Mouse (Mus musculus): ENCODE results near the gene Spata13. TPM values are rescaled to one million over a fixed set of nuclear protein-coding genes. Genes with fewer than 3 reads are reported as not detected.
A peak's percentile ranks its signal among the peaks of the same experiment; 100 is the strongest.

Spata13 gene
- polyA plus RNA-seq, 1 experiment from 2014 or later = 14.0 TPM

DNA sequence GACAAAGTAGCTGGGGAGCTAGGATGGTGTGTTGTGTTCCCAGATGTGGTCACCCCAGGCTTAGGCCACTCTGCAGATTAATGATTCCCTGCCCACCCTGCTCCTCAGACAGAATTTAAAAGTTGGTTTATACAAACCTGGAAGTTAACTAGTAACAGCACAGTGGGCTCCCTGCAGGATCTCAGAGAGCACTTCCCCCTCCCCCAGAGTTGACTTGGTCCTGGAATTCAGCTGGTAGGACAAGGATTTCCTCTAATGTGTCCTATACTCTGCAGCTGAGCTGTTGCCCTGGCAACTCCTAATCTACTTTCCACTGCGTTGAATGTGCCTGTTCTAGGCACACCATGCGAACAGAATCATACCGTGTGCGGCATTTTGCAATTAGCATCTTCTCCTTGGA is 30.8 kb downstream of the Spata13 start:
- Histone ChIP-seq H3K4me1 (peaks cover 13% of the 10 kb centered on the region), H3K27me3 (ENCODE audit: low read depth, poor library complexity, severe bottlenecking) (no peaks in the 10 kb centered on the region), H3K4me3 (no peak overlapping the region), H3K36me3 (no peaks in the 10 kb centered on the region), H3K27ac (no peak overlapping the region), H3K9me3 (replicated peaks) (no peaks in the 10 kb centered on the region)
- DNase-seq (ENCODE audit: low spot score) = no peak
- 83% methylated on average over 4 of the region's 4 CpGs for WGBS

DNA sequence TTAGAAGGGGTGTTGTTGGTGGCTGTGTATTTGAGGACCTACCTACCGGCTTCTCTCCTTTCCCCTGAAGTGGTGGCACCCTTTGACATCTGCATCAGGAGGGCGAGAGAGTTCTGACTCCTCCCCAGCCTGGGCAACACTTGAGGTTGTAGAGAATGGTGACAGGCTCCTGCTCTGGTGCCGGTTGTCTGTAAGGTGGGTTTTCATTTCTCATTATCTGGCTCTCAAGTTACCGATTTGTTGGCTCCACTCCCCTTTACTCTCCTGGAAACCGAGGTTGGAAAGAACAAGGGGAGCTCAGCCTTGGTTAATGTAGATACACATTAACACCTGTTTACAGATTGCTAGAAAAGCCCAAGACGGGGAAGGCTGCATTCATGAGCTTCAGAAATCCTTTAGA is 31.5 kb downstream of the Spata13 start:
- Histone ChIP-seq H3K4me3 (no peak overlapping the region), H3K27me3 (ENCODE audit: low read depth, poor library complexity, severe bottlenecking) (no peaks in the 10 kb centered on the region), H3K27ac (no peak overlapping the region), H3K4me1 (peaks cover 13% of the 10 kb centered on the region), H3K36me3 (no peaks in the 10 kb centered on the region), H3K9me3 (replicated peaks) (no peaks in the 10 kb centered on the region)
- no peak for DNase-seq (ENCODE audit: low spot score)
- 73% methylated on average over 6 of the region's 6 CpGs for WGBS

- Histone ChIP-seq H3K4me3 (no peak overlapping the region), H3K4me1 (peaks cover 13% of the 10 kb centered on the region), H3K27ac (no peak overlapping the region), H3K9me3 (replicated peaks) (no peaks in the 10 kb centered on the region), H3K27me3 (ENCODE audit: low read depth, poor library complexity, severe bottlenecking) (no peaks in the 10 kb centered on the region), H3K36me3 (no peaks in the 10 kb centered on the region)
- WGBS = 65% methylated on average over 7 of the region's 7 CpGs
- no peak for DNase-seq (ENCODE audit: low spot score)
These were observed 32.5 kb downstream of the Spata13 start for GRCm38 (mm10) chr14:60666252-60666651.

DNA sequence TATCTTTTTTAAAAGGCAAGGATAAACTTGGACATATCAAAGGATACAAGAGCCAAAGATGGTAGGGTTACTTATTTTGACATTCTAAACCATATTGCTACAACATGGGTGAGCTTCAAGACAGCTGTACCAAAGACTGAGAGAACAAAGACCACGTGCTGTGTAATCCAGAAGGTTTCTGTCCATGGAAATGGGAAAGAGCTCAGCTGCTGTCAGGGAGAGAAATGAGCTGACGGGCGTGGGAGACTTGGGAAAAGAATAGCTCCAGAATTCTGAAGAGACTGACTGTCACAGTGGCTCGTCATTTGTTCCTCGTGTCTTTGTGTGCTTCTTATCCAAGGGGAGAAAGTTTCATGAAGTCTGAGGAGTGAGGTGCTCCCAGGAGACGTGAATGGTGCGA is 36.4 kb downstream of the Spata13 start:
- no peak overlapping the region for H3K4me3 ChIP-seq
- 91% methylated on average over 7 of the region's 7 CpGs for WGBS
- H3K36me3 ChIP-seq = no peaks in the 10 kb centered on the region
- no peak for DNase-seq (ENCODE audit: low spot score)
- H3K27ac ChIP-seq = no peak overlapping the region
- no peaks in the 10 kb centered on the region for H3K27me3 ChIP-seq (ENCODE audit: low read depth, poor library complexity, severe bottlenecking)
- peaks cover 7% of the 10 kb centered on the region; the same call in 1 of the 2 replicates for H3K4me1 ChIP-seq
- no peaks in the 10 kb centered on the region for H3K9me3 ChIP-seq (replicated peaks)

DNA sequence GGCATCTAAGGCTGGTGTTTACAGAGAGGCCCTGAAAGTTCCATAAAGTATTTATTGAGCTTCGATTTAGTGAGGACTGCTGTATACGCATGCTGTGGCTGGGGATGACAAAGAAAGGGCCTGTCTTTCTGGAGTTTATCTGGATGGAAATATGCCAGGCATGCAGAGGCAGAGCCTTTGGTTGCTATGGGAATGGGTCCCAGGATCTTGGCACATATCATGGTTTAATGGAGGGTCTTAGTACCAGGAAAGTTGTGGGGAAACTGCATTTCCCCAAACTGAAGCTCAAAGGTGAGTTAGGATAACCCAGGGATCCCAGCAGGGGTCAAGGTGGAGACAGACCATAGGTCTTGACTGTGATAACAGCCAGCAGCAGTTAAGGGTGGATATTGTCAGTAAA is 37.7 kb downstream of the Spata13 start:
- Histone ChIP-seq H3K4me3 (no peak overlapping the region), H3K27ac (no peak overlapping the region), H3K9me3 (replicated peaks) (no peaks in the 10 kb centered on the region), H3K4me1 (0 out of 2 replicates have a peak, but pooled peaks cover under 1% of the 10 kb centered on the region), H3K27me3 (ENCODE audit: low read depth, poor library complexity, severe bottlenecking) (no peaks in the 10 kb centered on the region), H3K36me3 (no peaks in the 10 kb centered on the region)
- 89% methylated on average over 2 of the region's 2 CpGs for WGBS
- DNase-seq (ENCODE audit: low spot score) = no peak

DNA sequence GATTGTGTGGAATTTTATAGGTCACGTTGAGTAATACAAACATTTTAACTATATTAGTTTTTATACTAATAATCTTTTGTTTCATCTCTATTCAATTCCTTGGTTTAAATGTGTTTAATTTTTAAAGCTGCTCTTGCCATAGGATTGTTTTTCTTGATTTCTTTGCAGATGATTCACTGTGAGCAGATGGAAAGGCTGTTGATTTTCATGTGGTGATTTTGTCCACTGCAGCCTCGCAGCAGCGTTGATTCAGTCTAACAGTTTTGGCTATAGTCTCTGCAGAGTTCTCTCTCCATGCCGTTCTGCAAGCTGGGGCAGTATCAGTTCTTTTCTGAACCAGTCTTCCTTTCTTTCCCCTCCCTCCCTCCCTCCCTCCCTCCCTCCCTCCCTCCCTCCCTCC is 41.9 kb downstream of the Spata13 start:
- no peaks in the 10 kb centered on the region for H3K9me3 ChIP-seq (replicated peaks)
- H3K27ac ChIP-seq = no peak overlapping the region
- no peak for DNase-seq (ENCODE audit: low spot score)
- no peaks in the 10 kb centered on the region for H3K36me3 ChIP-seq
- H3K27me3 ChIP-seq (ENCODE audit: low read depth, poor library complexity, severe bottlenecking) = no peaks in the 10 kb centered on the region
- WGBS = 96% methylated on average over 4 of the region's 4 CpGs
- 0 out of 2 replicates have a peak, but pooled peaks cover 3% of the 10 kb centered on the region for H3K4me1 ChIP-seq
- no peak overlapping the region for H3K4me3 ChIP-seq

DNA sequence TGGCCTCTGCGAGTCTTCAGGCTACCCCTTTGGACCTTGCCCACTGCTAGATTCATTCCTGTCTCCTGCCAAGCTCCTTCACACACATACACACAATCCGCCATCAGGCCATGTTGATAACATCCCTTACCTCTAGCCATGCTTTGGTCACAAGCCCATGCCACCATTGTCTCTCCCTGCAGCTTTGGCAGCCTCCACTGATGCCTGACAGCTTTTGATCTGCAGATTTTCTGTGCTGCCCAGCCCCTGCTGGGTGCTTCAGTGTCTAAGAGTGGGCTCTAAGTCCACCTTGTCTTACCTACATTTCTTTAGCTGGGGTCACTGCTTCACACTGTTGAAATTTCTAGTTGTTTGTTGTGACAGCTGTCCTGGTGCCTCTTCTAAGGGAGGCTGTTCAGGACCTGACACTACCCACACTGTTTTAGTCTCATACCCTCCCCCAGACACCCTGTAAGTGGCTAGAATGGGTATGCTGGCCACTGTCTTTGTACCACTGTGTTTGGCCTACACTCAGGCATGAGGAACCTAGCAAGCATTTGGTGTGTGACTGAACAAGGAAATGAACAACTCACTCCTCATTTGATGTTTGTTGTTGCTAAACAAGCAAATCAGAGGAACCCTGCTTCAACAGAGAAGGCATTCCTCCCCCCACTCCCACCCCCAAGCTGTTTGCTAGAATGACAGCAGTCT is 43.0 kb downstream of the Spata13 start:
- Histone ChIP-seq H3K4me1 (0 out of 2 replicates have a peak, but pooled peaks cover 3% of the 10 kb centered on the region), H3K27ac (no peak overlapping the region), H3K36me3 (no peaks in the 10 kb centered on the region), H3K27me3 (ENCODE audit: low read depth, poor library complexity, severe bottlenecking) (no peaks in the 10 kb centered on the region), H3K9me3 (replicated peaks) (no peaks in the 10 kb centered on the region), H3K4me3 (no peak overlapping the region)
- DNase-seq (ENCODE audit: low spot score) = no peak
- WGBS = 91% methylated on average over 2 of the region's 2 CpGs

GRCm38 (mm10) chr14:60682361-60683023 is 48.7 kb downstream of the Spata13 start:
- Histone ChIP-seq H3K36me3 (no peaks in the 10 kb centered on the region), H3K27ac (no peak overlapping the region), H3K27me3 (ENCODE audit: low read depth, poor library complexity, severe bottlenecking) (no peaks in the 10 kb centered on the region), H3K4me1 (0 out of 2 replicates have a peak, but pooled peaks cover 8% of the 10 kb centered on the region), H3K9me3 (replicated peaks) (no peaks in the 10 kb centered on the region), H3K4me3 (no peak overlapping the region)
- DNase-seq (ENCODE audit: low spot score) = no peak
- 88% methylated on average over 12 of the region's 12 CpGs for WGBS

DNA sequence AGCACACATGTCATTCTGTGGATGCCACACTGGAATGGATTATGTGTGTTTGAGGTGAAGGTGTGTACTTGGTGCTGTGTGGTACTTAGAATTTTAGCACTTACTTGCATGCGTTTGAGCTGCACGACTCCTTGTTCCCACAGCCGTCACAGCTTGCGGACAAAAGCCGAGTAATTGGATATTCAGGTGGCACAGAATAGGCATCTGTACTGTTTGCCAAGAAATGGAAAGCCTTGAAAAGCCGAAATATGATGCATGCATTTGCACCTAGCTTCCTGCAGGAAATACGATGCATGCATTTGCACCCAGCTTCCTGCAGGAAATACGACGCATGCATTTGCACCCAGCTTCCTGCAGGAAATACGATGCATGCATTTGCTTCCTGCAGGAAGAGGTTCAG is 50.2 kb downstream of the Spata13 start:
- Histone ChIP-seq H3K27ac (no peak overlapping the region), H3K4me1 (0 out of 2 replicates have a peak, but pooled peaks cover 8% of the 10 kb centered on the region), H3K27me3 (ENCODE audit: low read depth, poor library complexity, severe bottlenecking) (no peaks in the 10 kb centered on the region), H3K9me3 (replicated peaks) (no peaks in the 10 kb centered on the region), H3K4me3 (no peak overlapping the region), H3K36me3 (no peaks in the 10 kb centered on the region)
- 91% methylated on average over 10 of the region's 10 CpGs for WGBS
- no peak for DNase-seq (ENCODE audit: low spot score)

- WGBS = 85% methylated on average over 11 of the region's 11 CpGs
- Histone ChIP-seq H3K4me3 (no peak overlapping the region), H3K27me3 (ENCODE audit: low read depth, poor library complexity, severe bottlenecking) (no peaks in the 10 kb centered on the region), H3K36me3 (peaks cover 6% of the 10 kb centered on the region), H3K27ac (no peak overlapping the region), H3K9me3 (replicated peaks) (no peaks in the 10 kb centered on the region), H3K4me1 (0 out of 2 replicates have a peak, but pooled peaks cover 5% of the 10 kb centered on the region)
- no peak for DNase-seq (ENCODE audit: low spot score)
These were observed 52.9 kb downstream of the Spata13 start for GRCm38 (mm10) chr14:60686733-60687132.

DNA sequence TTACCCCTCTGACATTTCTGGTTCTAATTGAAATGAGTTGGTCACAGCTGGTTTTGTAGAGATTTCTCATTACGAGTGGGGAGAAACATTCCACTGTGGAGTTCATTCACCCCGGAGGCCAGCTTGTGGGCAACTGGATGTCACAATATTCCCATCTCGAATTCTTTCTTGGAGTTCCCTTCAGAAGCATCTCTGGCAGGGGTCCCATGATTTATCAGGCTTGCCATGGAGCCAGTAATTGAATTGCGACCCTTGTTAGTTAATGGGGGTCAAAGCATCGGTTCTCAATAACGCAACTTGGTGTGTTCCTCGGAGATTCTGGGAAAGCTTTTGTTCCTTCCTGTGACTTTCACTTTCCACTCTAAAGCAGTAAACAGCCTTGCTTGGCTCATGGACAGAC is 53.4 kb downstream of the Spata13 start:
- Histone ChIP-seq H3K4me3 (no peak overlapping the region), H3K27ac (no peak overlapping the region), H3K4me1 (0 out of 2 replicates have a peak, but pooled peaks cover 5% of the 10 kb centered on the region), H3K9me3 (replicated peaks) (no peaks in the 10 kb centered on the region), H3K27me3 (ENCODE audit: low read depth, poor library complexity, severe bottlenecking) (no peaks in the 10 kb centered on the region), H3K36me3 (peaks cover 11% of the 10 kb centered on the region)
- WGBS = 45% methylated on average over 7 of the region's 7 CpGs
- no peak for DNase-seq (ENCODE audit: low spot score)

GRCm38 (mm10) chr14:60688509-60689205 is 54.9 kb downstream of the Spata13 start:
- no peaks in the 10 kb centered on the region for H3K9me3 ChIP-seq (replicated peaks)

GRCm38 (mm10) chr14:60689768-60690167 is 56.0 kb downstream of the Spata13 start:
- H3K27ac ChIP-seq = no peak overlapping the region
- no peak for DNase-seq (ENCODE audit: low spot score)
- H3K27me3 ChIP-seq (ENCODE audit: low read depth, poor library complexity, severe bottlenecking) = no peaks in the 10 kb centered on the region
- H3K36me3 ChIP-seq = peaks cover 11% of the 10 kb centered on the region
- H3K9me3 ChIP-seq (replicated peaks) = no peaks in the 10 kb centered on the region
- 92% methylated on average over 5 of the region's 5 CpGs for WGBS
- no peak overlapping the region for H3K4me3 ChIP-seq
- 0 out of 2 replicates have a peak, but pooled peaks cover 8% of the 10 kb centered on the region for H3K4me1 ChIP-seq

More at GRCm38 (mm10) chr14:60688509-60689205, 54.9 kb downstream of the Spata13 start:
- 53% methylated on average over 7 of the region's 7 CpGs for WGBS
- Histone ChIP-seq H3K4me3 (no peak overlapping the region), H3K4me1 (0 out of 2 replicates have a peak, but pooled peaks cover 8% of the 10 kb centered on the region), H3K36me3 (peaks cover 11% of the 10 kb centered on the region), H3K27ac (no peak overlapping the region), H3K27me3 (ENCODE audit: low read depth, poor library complexity, severe bottlenecking) (no peaks in the 10 kb centered on the region)
- DNase-seq (ENCODE audit: low spot score) = peak; percentile 56
